Mouse (Mus musculus) forebrain, embryonic 15.5 days (tissue): ENCODE measurements at regions not wholly inside any gene's neighbourhood (a gene's known extent, or its start where the extent isn't known, plus 50 kb on each side); places are given as distances from the start of the nearest gene placed in this dataset.
"Not testable (repeated sequence)": the region's sequence is repeated elsewhere in the genome, so short reads cannot be mapped to it uniquely, and the experiment has no call there.

ENCODE experiments used
- ATAC-seq: fragments of 200-750 bp; cut with Nextera tagmentation; replicated peaks from 2 replicates; pipeline ENCODE4 v1.8.0; 2017; ENCODE audit warnings: mild to moderate bottlenecking, moderate TSS enrichment, moderate library complexity
- H3K27ac ChIP-seq: fragments of 300-500 bp; sonication (generic); replicated peaks from 2 replicates; pipeline ENCODE4 v1.5.1; 2015; ENCODE audit warnings: mild to moderate bottlenecking, inconsistent platforms
- H3K27me3 ChIP-seq: fragments of 300-500 bp; sonication (generic); 2 replicates; pipeline ENCODE4 v1.6.1; 2015; ENCODE audit warnings: inconsistent platforms
- H3K36me3 ChIP-seq: fragments of 300-500 bp; sonication (generic); 2 replicates; pipeline ENCODE4 v1.6.1; 2015; ENCODE audit warnings: mild to moderate bottlenecking, inconsistent platforms
- H3K4me1 ChIP-seq: fragments of 300-500 bp; sonication (generic); 2 replicates; pipeline ENCODE4 v1.6.1; 2015; ENCODE audit warnings: inconsistent platforms
- H3K4me2 ChIP-seq: fragments of 300-500 bp; sonication (generic); replicated peaks from 2 replicates; pipeline ENCODE4 v1.6.1; 2015; ENCODE audit warnings: mild to moderate bottlenecking, inconsistent platforms
- H3K4me3 ChIP-seq: fragments of 300-500 bp; sonication (generic); 2 replicates; pipeline ENCODE4 v1.5.1; 2015; ENCODE audit warnings: mild to moderate bottlenecking, inconsistent platforms
- H3K9ac ChIP-seq: fragments of 300-500 bp; sonication (generic); replicated peaks from 2 replicates; pipeline ENCODE4 v1.6.1; 2015; ENCODE audit warnings: mild to moderate bottlenecking, inconsistent platforms
- H3K9me3 ChIP-seq: fragments of 300-500 bp; sonication (generic); 2 replicates; pipeline ENCODE4 v1.6.1; 2016; ENCODE audit warnings: inconsistent platforms
- WGBS: fragments of 180-500 bp; shearing (Covaris S2); methylation state at CpG from one replicate; pipeline ENCODE4 v1.1.7; 2015; ENCODE audit warnings: mixed read lengths; 5-methylcytosine and 5-hydroxymethylcytosine counted together

- Histone ChIP-seq H3K4me2 (no peak overlapping the region), H3K9me3 (no peaks in the 10 kb centered on the region), H3K27ac (no peak overlapping the region), H3K4me1 (no peaks in the 10 kb centered on the region), H3K27me3 (no peaks in the 10 kb centered on the region), H3K9ac (no peak overlapping the region), H3K4me3 (no peak overlapping the region), H3K36me3 (no peaks in the 10 kb centered on the region)
- ATAC-seq = no peak
- WGBS = 15% methylated on average over 5 of the region's 5 CpGs
Measured at GRCm38 (mm10) chr14:81685691-81686090, 1701.8 kb downstream of the Olfm4 start.

DNA sequence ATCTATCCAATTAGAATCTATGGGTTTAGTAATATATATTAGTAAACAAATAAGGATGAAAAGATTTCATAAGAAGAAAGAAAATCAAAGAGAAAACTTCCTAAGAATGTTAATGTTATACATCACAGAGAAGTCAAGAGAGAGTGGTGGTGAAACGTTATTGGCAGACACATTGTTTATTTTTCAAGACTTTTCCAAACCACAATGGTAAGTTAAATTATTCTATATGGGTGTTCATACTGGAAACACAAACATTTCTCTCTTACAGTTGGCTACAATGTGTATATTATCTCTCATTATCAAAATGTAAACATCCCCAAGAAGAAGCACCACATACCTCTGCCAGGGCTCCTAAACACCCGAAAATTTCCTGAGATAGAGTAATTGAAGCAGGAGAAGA is 1708.4 kb downstream of the Olfm4 start:
- not testable (repeated sequence) for H3K4me1 ChIP-seq, H3K4me3 ChIP-seq, ATAC-seq, H3K9me3 ChIP-seq, H3K36me3 ChIP-seq, H3K27ac ChIP-seq, H3K4me2 ChIP-seq, H3K27me3 ChIP-seq, H3K9ac ChIP-seq
- no CpG with 5 or more reads among the region's 2 CpGs for WGBS

DNA sequence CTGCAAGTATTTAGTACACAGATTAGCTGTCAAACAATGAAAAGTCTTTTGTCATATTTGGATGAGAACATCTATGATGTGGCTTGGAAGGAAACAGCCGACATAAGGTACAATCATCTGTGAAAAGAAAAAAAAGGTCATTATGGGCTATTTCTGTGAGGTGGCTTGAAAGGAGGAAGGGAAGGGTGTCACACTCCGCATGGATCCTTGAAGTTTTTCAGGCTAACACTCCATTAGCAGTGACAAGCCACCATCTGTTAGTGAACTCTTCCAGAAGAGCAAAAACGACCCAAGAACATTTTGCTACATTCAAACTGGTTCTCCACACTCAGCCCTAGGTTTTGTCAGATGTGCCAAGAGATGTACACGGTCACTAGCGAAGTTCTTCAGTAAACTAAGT is 1732.2 kb downstream of the Olfm4 start:
- Histone ChIP-seq H3K27me3 (no peaks in the 10 kb centered on the region), H3K9ac (no peak overlapping the region), H3K27ac (no peak overlapping the region), H3K9me3 (no peaks in the 10 kb centered on the region), H3K36me3 (no peaks in the 10 kb centered on the region), H3K4me3 (no peak overlapping the region), H3K4me1 (no peaks in the 10 kb centered on the region), H3K4me2 (no peak overlapping the region)
- peak; percentile 83 for ATAC-seq
- WGBS = 58% methylated on average over 5 of the region's 5 CpGs
